10 mouse cellular contexts compared by ENCODE assay signal in the genomic region with DNA sequence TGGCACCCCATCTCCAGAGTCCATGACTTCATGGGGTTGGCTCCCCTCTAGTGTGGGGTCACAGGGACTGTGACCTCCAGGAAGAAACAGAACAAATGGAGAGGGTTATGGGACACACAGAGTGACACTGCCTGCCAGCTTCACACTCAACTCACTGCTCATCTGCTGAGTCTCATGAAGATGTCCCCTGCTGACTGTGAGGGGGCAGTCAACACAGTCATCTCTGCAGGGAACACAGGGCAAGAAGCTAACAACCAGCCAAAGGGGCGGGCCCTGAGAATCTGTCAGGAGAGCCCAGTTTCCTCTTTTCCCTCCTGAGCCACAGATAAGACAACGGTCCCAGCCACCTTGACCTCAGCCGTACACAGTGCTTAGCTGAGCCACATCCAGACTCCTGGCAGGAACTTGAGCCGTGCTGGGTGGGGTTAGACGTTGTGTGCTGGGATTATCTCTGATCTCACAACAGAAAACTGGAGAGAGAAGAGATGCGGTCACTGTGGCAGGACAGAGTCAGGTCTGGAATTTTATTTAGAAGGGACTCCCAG.
DNase-seq lines count a peak whose midpoint lies in the region; ATAC-seq and TF ChIP-seq lines count a peak whose summit lies in the region.
"Had no signal": no experiment of that assay in that cellular context is flagged by ENCODE, and none has a peak within 500 bp of the region (broad histone marks: within the 10 kb centered on the region; RNA-seq: fewer than 3 reads in every experiment).

No protein-coding gene starts in this region.

- no peaks in the 10 kb centered on the region for H3K79me2 ChIP-seq in MEL (ENCODE audit: control insufficient read depth, insufficient read depth, low read length, poor library complexity)

- under 1% methylated on average over 6 of the region's 6 CpGs for WGBS in intestine, embryonic 15.5 days
- WGBS in intestine, embryonic 16.5 days: 0% methylated on average over 6 of the region's 6 CpGs
- 2% methylated on average over 6 of the region's 6 CpGs for WGBS in forebrain, embryonic 14.5 days
- WGBS in midbrain, embryonic 11.5 days: 1% methylated on average over 6 of the region's 6 CpGs

- H3K4me2 ChIP-seq in intestine, embryonic 15.5 days (replicated peaks): peak overlapping the region; percentile 41
- H3K4me2 ChIP-seq in intestine, embryonic 16.5 days (ENCODE audit: low read depth, low read length): no peak overlapping the region
- peak overlapping the region; percentile 49 for H3K4me2 ChIP-seq in forebrain, embryonic 14.5 days (ENCODE audit: low read length)
- H3K4me2 ChIP-seq in midbrain, embryonic 11.5 days: peak overlapping the region; percentile 47

- no peak overlapping the region for H3K4me3 ChIP-seq in intestine, embryonic 15.5 days (replicated peaks)
- no peak overlapping the region for H3K4me3 ChIP-seq in intestine, embryonic 16.5 days (ENCODE audit: low read length)
- H3K4me3 ChIP-seq in MEL (ENCODE audit: control insufficient read depth in 1 of 2, insufficient read depth in 1 of 2, low read depth in 2 of 2, low read length in 2 of 2): no peak overlapping the region
- H3K4me3 ChIP-seq in forebrain, embryonic 14.5 days (ENCODE audit: low read depth, low read length): no peak overlapping the region
- H3K4me3 ChIP-seq in midbrain, embryonic 11.5 days (ENCODE audit: low read depth, low read length): peak overlapping the region; percentile 15; the same call in 1 of the 2 replicates

- H3K27ac ChIP-seq in intestine, embryonic 15.5 days: no peak overlapping the region
- H3K27ac ChIP-seq in intestine, embryonic 16.5 days (ENCODE audit: low read length): no peak overlapping the region
- H3K27ac ChIP-seq in MEL (ENCODE audit: control insufficient read depth, low read depth, low read length): no peak overlapping the region
- H3K27ac ChIP-seq in forebrain, embryonic 14.5 days (ENCODE audit: low read depth, low read length): no peak overlapping the region
- no peak overlapping the region for H3K27ac ChIP-seq in midbrain, embryonic 11.5 days (ENCODE audit: low read depth, low read length)

- TF ChIP-seq RAD21 in MEL (IDR thresholded peaks at IDR 0.05; ENCODE audit: low read depth, low read length): no peak

- no peak for TF ChIP-seq EP300 in MEL (IDR thresholded peaks at IDR 0.05; ENCODE audit: low read depth in 1 of 2, low read length in 2 of 2)

- H3K9ac ChIP-seq in intestine, embryonic 15.5 days: no peak overlapping the region
- H3K9ac ChIP-seq in intestine, embryonic 16.5 days (ENCODE audit: low read depth, low read length): no peak overlapping the region
- H3K9ac ChIP-seq in MEL (ENCODE audit: control insufficient read depth, low read depth, low read length, poor library complexity, severe bottlenecking): no peak overlapping the region
- H3K9ac ChIP-seq in forebrain, embryonic 14.5 days (ENCODE audit: low read length): peak overlapping the region; percentile 17; the same call in 1 of the 2 replicates
- peak overlapping the region; percentile 24 for H3K9ac ChIP-seq in midbrain, embryonic 11.5 days (ENCODE audit: low read length)

- DNase-seq in MEL (ENCODE audit: low read depth, low spot score): peak; percentile 3
- no peak for DNase-seq in forebrain, embryonic 14.5 days (ENCODE audit: low spot score)
- no peak for DNase-seq in midbrain, embryonic 11.5 days (ENCODE audit: low spot score, missing footprints)
- no peak for DNase-seq in cerebellum, postnatal 25 days
- DNase-seq in yolk sac, embryonic 10.5 days (ENCODE audit: low spot score): no peak
- no peak for DNase-seq in gastrocnemius, postnatal 14 days
- DNase-seq: lung, adult 2 months had no signal

- no peaks in the 10 kb centered on the region for H3K4me1 ChIP-seq in intestine, embryonic 15.5 days (replicated peaks)
- no peaks in the 10 kb centered on the region for H3K4me1 ChIP-seq in intestine, embryonic 16.5 days (ENCODE audit: control insufficient read depth, insufficient read depth, low read length)
- H3K4me1 ChIP-seq in MEL (ENCODE audit: control insufficient read depth in 1 of 2, insufficient read depth in 2 of 2, low read length in 2 of 2): no peaks in the 10 kb centered on the region
- peaks cover 10% of the 10 kb centered on the region for H3K4me1 ChIP-seq in forebrain, embryonic 14.5 days (ENCODE audit: control insufficient read depth, insufficient read depth, low read length)
- peaks cover 13% of the 10 kb centered on the region for H3K4me1 ChIP-seq in midbrain, embryonic 11.5 days (ENCODE audit: control insufficient read depth, insufficient read depth, low read length)

- peaks cover 3% of the 10 kb centered on the region; the same call in 1 of the 2 replicates for H3K27me3 ChIP-seq in intestine, embryonic 15.5 days (replicated peaks)
- no peaks in the 10 kb centered on the region for H3K27me3 ChIP-seq in intestine, embryonic 16.5 days (replicated peaks; ENCODE audit: control insufficient read depth, insufficient read depth, low read length)
- H3K27me3 ChIP-seq in MEL (ENCODE audit: control insufficient read depth in 1 of 2, insufficient read depth in 2 of 2, low read length in 2 of 2): no peaks in the 10 kb centered on the region
- 0 out of 2 replicates have a peak, but pooled peaks cover 4% of the 10 kb centered on the region for H3K27me3 ChIP-seq in forebrain, embryonic 14.5 days (replicated peaks; ENCODE audit: control insufficient read depth, insufficient read depth, low read length)
- H3K27me3 ChIP-seq in midbrain, embryonic 11.5 days (ENCODE audit: control insufficient read depth, insufficient read depth, low read length): peaks cover 13% of the 10 kb centered on the region

- intact Hi-C loops in gastrocnemius, postnatal 14 days (cut with DNase I; ENCODE audit: low total_unique reads): no loop called here

- no peak for ATAC-seq in intestine, embryonic 15.5 days
- ATAC-seq in intestine, embryonic 16.5 days: no peak
- ATAC-seq in forebrain, embryonic 14.5 days: peak; percentile 32; the same call in 1 of the 2 replicates
- ATAC-seq in midbrain, embryonic 11.5 days (ENCODE audit: low FRiP score): peak; percentile 48; the same call in 1 of the 2 replicates

- H3K9me3 ChIP-seq in intestine, embryonic 15.5 days: no peaks in the 10 kb centered on the region
- H3K9me3 ChIP-seq in intestine, embryonic 16.5 days (ENCODE audit: control insufficient read depth, low read length): no peaks in the 10 kb centered on the region
- no peaks in the 10 kb centered on the region for H3K9me3 ChIP-seq in MEL (replicated peaks; ENCODE audit: insufficient read depth, low read length)
- H3K9me3 ChIP-seq in forebrain, embryonic 14.5 days (replicated peaks; ENCODE audit: control insufficient read depth, low read length): no peaks in the 10 kb centered on the region
- H3K9me3 ChIP-seq in midbrain, embryonic 11.5 days (ENCODE audit: control insufficient read depth, low read length): no peaks in the 10 kb centered on the region

- TF ChIP-seq POLR2A in MEL (IDR thresholded peaks at IDR 0.05; ENCODE audit: control insufficient read depth in 1 of 2, insufficient read depth in 1 of 2, low read depth in 1 of 2, low read length in 2 of 2, poor library complexity in 1 of 2): no peak

- TF ChIP-seq CTCF in MEL (IDR thresholded peaks at IDR 0.05 in 2 of 3, conservative IDR thresholded peaks at IDR 0.05 in 1 of 3; ENCODE audit: control insufficient read depth in 1 of 3, insufficient read depth in 1 of 3, low read depth in 2 of 3, low read length in 3 of 3, poor library complexity in 1 of 3, severe bottlenecking in 1 of 3): no peak

- no peaks in the 10 kb centered on the region for H3K36me3 ChIP-seq in intestine, embryonic 15.5 days
- H3K36me3 ChIP-seq in intestine, embryonic 16.5 days (ENCODE audit: control insufficient read depth, insufficient read depth, low read length): no peaks in the 10 kb centered on the region
- no peaks in the 10 kb centered on the region for H3K36me3 ChIP-seq in MEL (ENCODE audit: control insufficient read depth in 1 of 2, insufficient read depth in 2 of 2, low read length in 2 of 2)
- no peaks in the 10 kb centered on the region for H3K36me3 ChIP-seq in forebrain, embryonic 14.5 days (ENCODE audit: control insufficient read depth, insufficient read depth, low read length)
- H3K36me3 ChIP-seq in midbrain, embryonic 11.5 days (ENCODE audit: control insufficient read depth, insufficient read depth, low read length): no peaks in the 10 kb centered on the region
- H3K36me3 ChIP-seq: G1E had no signal

TF ChIP-seq in MEL, 35 proteins besides CTCF, POLR2A, EP300 and RAD21:
- no peak for TF ChIP-seq MAZ (IDR thresholded peaks at IDR 0.05; ENCODE audit: low read depth, low read length)
- TF ChIP-seq BHLHE40 (IDR thresholded peaks at IDR 0.05; ENCODE audit: borderline replicate concordance, low read depth, low read length): no peak
- no peak for TF ChIP-seq ETS1 (IDR thresholded peaks at IDR 0.05; ENCODE audit: low read depth, low read length)
- TF ChIP-seq MYB (IDR thresholded peaks at IDR 0.05; ENCODE audit: low read depth, low read length): no peak
- no peak for TF ChIP-seq GATA1 (IDR thresholded peaks at IDR 0.05; ENCODE audit: low read depth, low read length)
- no peak for TF ChIP-seq JUND (IDR thresholded peaks at IDR 0.05; ENCODE audit: low read depth, low read length)
- no peak for TF ChIP-seq ELF1 (IDR thresholded peaks at IDR 0.05; ENCODE audit: low read depth, low read length)
- TF ChIP-seq USF1 (IDR thresholded peaks at IDR 0.05; ENCODE audit: low read depth, low read length): no peak
- TF ChIP-seq SIN3A (IDR thresholded peaks at IDR 0.05; ENCODE audit: low read length): no peak
- no peak for TF ChIP-seq RCOR1 (IDR thresholded peaks at IDR 0.05; ENCODE audit: low read depth, low read length)
- TF ChIP-seq TCF12 (IDR thresholded peaks at IDR 0.05; ENCODE audit: low read depth, low read length): no peak
- no peak for TF ChIP-seq MYC (IDR thresholded peaks at IDR 0.05; ENCODE audit: low read depth, low read length)
- TF ChIP-seq GABPA (IDR thresholded peaks at IDR 0.05; ENCODE audit: low read depth, low read length): no peak
- TF ChIP-seq ZNF384 (IDR thresholded peaks at IDR 0.05; ENCODE audit: low read depth, low read length): no peak
TF ChIP-seq in MEL: peak in this region for 0.

Comparison
In these comparisons a context has a peak if more than half of its experiments do, and no peak if none do; other contexts are left out.
1. ATAC-seq: peak in forebrain, embryonic 14.5 days (single experiment) and midbrain, embryonic 11.5 days (single experiment); none in intestine, embryonic 15.5 days (single experiment) and intestine, embryonic 16.5 days (single experiment).
2. H3K9ac ChIP-seq: peak in forebrain, embryonic 14.5 days (single experiment) and midbrain, embryonic 11.5 days (single experiment); none in intestine, embryonic 15.5 days (single experiment), intestine, embryonic 16.5 days (single experiment) and MEL (single experiment).